Mouse (Mus musculus) skeletal muscle tissue, adult 2 months (tissue): ENCODE measurements around the gene Kif6.

Experiments
- DNase-seq: peaks from one replicate; pipeline ENCODE4 v3.0.0-alpha.2; 2012; ENCODE audit warnings: low read depth, low spot score

Kif6 gene

GRCm38 (mm10) chr17:49894471-49894870 is 279.5 kb downstream of the Kif6 start:
- DNase-seq, result peak; percentile 63

DNA sequence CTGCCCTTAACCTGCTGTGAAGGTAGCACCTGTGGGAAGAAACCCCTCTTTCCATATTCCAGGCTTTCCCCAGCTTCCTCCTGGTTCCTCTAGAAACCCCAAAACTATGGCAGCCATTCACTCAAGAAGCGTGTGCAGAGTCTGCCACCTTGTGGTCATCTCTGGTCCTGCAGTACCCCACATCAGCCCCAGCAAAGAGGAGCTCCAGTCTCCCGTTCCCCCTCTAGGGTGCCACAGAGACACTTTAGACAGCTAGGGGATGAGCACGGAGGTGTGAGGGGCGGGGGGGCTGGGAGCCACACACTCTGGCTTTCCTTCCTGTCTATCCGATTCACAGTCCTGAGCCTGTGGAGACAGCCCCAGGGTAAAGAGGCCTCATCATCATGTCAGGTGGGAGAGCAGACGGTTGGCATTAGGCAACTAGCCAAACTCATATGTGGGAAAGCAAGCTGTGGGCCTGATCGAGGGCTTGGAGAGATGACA is 284.0 kb downstream of the Kif6 start:
- peak; percentile 53 for DNase-seq

GRCm38 (mm10) chr17:49902613-49903012 is 287.7 kb downstream of the Kif6 start:
- DNase-seq, result no peak

- no peak for DNase-seq
These were observed 308.5 kb downstream of the Kif6 start for GRCm38 (mm10) chr17:49923429-49923828.

- DNase-seq, result no peak
These were observed 312.7 kb downstream of the Kif6 start for GRCm38 (mm10) chr17:49927611-49928010.

- DNase-seq, result no peak
These were observed 318.9 kb downstream of the Kif6 start for GRCm38 (mm10) chr17:49933806-49934205.

GRCm38 (mm10) chr17:49934586-49934985 is 319.6 kb downstream of the Kif6 start:
- no peak for DNase-seq

DNA sequence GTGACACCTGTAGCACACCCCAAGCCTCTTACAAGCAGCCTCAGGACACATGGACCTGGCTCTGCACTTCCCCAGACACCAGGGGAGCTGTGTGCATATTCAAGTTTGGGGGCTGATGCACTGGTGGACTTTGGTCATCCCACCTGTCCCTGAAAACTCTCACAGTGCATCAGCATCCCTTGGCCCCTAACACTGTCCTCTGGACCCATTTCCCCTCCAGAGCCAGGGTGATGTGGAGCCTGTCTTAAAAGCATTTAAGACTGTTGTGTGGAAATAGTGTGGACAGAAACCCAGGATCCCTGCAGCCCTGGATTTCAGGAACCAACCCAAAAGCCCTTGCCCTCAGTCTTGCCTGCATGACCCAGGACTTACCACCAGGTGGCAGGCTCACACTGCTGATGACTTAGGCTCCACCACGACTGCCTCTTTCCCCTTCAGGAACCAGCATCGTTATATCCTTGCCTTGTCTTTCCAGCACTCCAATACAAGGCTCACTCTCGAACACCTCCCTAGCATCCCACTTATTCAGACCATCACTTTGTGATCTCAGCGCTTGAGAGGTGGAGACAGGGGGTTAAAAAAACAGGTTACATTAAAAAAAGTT is 320.8 kb downstream of the Kif6 start:
- DNase-seq, result peak; percentile 34

DNA sequence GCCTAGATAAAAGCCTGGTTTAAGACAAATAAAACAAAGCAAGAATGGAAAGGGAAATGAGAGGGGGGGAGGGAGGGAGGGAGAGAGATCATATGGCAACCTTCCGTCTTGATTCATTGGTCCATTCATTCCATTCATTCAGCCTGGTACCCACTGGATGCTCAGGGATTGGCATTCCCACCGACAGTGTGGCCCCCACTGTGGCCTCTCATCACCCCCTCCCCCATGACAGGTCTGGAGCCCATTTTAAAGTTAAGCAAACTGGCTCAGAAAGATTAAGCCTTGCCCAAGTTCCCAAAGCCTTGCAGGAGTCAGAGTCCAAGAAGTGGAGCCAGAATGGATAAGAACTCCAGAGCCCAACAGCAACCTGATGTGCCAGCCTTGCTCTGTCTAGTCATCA is 321.3 kb downstream of the Kif6 start:
- no peak for DNase-seq

DNA sequence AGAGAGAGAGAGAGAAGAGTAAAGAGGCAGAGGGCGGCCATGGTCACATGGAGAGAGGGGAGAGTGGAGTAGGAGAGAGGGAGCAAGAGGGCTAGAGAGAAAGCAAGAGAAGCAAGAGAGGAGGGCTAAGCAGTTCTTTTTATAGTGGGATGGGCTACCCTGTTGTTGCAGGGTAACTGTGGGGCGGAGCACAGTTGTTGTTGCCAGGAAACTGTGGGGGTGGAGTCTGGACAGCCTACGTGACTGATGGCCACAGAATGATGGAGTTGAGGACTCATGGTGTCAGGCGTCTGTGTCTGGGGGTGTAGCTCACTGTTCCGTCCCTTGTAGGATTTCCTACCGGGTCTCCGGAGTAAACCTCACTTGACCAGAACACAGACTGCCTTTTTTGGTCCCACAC is 324.2 kb downstream of the Kif6 start:
- DNase-seq, result no peak

DNA sequence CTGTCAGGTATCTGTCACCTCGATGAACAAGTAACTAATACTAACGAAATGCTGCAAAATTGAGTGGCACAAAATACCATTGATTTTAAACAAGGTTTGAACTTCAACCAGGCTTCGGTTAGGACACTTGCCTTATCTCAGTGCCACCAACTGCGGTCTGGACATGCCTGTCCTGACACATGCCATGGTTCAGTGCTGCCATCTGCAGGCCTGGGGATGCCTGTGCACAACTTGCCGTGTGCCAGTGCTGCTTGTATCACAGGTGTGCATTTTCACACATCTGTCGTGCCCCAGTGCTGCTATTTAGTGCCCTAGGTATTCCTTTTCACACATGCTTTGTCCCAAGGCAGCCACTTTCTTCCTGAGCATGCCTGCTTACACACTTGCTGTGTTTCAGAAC is 327.7 kb downstream of the Kif6 start:
- DNase-seq, result no peak

GRCm38 (mm10) chr17:49951491-49951855 is 336.5 kb downstream of the Kif6 start:
- DNase-seq, result peak; percentile 38

- peak; percentile 32 for DNase-seq
These were observed 337.1 kb downstream of the Kif6 start for GRCm38 (mm10) chr17:49951856-49952607.

GRCm38 (mm10) chr17:49959021-49959420 is 344.1 kb downstream of the Kif6 start:
- no peak for DNase-seq
